Mouse (Mus musculus) thymus, postnatal 25 days (tissue): ENCODE measurements around the gene Gm20715.
"Not testable (repeated sequence)": the region's sequence is repeated elsewhere in the genome, so short reads cannot be mapped to it uniquely, and the experiment has no call there.

Experiments used
- DNase-seq: peaks from one replicate; pipeline ENCODE4 v3.0.0; 2022

The Gm20715 gene

GRCm38 (mm10) chr7:6410043-6410442 is at the start of gene Gm20715:
Gene Gm20715 (plus strand): TSS chr7:6410277.
- DNase-seq, result peak; percentile 67

DNA sequence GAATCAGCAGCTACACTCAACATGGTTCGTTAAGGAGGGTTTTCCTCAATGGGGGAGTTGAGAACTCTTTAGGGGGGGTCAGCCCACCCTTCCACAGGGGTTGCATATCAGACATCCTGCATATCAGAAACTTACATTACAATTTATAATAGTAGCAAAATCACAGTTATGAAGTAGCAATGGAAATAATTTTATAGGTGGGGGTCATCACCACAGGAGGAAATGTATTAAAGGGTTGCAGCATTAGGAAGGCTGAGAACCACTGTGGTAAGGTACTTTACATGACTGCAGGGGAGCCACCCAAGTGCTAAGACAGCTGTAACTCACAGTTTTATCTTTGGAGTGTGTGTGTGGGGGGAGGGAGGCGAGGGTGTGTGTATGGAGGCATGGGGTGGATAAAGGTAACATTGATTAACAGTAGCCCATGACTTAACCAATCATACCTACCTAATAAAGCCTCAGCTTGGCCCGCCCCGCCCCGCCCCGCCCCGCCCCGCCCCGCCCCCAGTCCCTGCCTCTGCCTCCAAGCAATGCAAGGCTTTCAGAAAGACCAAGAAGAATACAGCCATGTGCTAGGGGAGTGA is 49.5 kb upstream of the Gm20715 start:
- DNase-seq, result no peak

DNA sequence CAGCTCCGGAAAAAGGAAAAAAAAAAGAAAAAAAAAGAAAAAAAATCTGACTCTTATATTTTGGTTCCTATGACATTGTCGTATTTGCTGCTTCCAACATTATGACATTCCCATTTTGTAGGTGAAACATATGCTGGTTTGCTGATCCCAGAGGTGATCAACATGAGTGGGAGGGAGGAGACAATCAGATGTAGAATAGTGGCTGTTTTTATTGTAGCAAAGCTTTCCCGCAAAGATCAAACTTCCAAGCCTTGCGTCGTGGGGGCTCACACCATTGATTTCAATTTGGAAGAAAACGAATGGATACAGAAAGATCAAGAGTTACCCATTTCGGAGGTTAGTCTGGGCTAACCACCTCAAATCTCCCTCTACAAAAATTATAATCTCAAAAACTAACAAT is 48.3 kb upstream of the Gm20715 start:
- no peak for DNase-seq

DNA sequence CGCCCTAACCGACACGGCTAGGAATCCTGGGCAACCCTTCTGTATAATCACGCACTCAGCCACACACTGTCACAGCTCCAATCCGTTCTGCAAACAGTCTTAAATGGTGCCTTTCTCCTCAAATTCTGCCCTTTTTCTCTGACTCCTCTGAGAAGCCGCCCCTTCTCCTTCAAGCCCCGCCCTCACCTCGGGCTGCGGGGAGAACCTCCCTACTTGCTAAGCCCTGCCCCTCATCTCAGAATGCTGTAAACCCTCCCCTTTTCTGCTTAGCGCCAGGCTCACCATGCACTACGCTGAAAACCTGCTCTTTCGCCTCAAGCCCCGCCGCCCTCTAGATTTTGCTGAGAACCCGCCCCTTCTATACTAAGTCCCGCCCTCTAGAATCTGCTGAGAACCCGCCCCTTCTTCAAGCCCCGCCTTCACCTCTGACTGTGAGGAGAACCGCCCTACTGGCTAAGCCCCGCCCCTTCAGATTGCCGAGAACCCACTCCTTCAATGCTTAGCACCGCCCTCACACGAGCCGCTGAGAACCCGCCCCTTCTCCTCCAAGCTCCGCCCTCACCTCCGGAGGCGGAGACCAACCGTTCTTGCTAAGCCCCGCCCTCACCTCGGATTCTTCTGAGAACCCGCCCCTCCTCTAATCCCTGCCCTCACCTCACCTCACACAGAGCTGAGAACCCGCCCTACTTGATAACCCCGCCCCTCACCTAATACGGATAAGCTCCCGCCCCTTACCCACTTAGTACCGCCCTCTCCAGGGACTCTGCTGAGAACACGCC is 47.6 kb upstream of the Gm20715 start:
- DNase-seq, result peak; percentile 92

GRCm38 (mm10) chr7:6363047-6363488 is 47.0 kb upstream of the Gm20715 start, which contains the start of gene Zfp78:
Gene Zfp78 (plus strand): TSS chr7:6363280.
- peak; percentile 79 for DNase-seq

- no peak for DNase-seq
These were observed 45.3 kb upstream of the Gm20715 start for GRCm38 (mm10) chr7:6364761-6365160.

DNA sequence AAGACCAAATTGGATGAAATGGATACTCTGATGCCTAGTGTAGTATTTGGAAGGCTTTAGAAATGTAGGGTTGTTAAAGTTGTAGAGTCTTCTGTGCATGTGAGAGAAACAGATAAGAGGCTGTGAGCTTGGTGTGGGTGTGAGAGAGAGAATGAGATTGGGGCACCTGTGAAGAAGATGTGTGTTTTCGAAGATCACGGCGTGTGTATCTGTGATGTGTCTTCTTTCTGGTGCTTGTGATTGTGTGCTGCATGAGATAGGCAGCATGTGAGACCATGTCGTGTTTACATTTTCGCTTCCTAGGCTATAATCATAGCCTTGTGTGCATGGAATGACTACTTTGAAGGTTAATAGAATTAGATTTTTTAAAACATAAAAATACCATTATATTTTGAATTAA is 42.9 kb upstream of the Gm20715 start:
- no peak for DNase-seq

DNA sequence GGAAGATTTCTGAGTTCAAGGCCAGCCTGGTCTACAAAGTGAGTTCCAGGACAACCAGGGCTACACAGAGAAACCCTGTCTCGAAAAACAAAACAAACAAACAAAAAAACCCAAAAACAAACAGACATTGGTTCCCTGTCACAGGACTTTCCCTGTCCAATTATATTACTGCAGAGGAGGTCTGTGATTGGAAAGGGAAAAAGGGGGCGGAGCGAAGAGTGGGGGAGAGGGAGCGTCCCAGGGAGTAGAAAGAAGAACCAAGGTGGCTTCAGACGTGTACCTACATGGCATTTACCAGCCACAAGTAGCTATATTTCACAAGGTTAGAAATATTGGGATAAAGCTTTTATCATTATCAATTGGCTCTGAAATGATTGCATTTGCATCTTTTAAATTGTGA is 41.9 kb upstream of the Gm20715 start:
- not testable (repeated sequence) for DNase-seq

GRCm38 (mm10) chr7:6369460-6369859 is 40.6 kb upstream of the Gm20715 start:
- DNase-seq, result no peak

DNA sequence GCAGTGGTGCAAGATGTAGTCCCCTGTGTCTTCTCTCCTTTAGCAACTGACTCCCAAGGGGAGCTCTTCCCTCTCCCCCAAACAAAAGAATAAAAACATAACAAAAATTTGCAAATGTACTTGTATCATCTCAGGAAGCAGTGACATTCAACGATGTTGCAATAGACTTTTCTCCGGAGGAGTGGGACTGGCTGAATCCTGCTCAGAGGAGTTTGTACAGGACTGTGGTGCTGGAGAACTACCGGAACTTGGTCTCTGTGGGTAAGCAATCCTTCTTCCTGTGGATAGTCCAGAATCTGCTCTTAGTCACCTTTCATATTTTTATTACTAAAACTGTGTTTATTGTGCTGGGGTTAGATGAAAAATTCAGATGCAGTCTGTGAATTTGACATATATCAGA is 37.1 kb upstream of the Gm20715 start:
- DNase-seq, result no peak

DNA sequence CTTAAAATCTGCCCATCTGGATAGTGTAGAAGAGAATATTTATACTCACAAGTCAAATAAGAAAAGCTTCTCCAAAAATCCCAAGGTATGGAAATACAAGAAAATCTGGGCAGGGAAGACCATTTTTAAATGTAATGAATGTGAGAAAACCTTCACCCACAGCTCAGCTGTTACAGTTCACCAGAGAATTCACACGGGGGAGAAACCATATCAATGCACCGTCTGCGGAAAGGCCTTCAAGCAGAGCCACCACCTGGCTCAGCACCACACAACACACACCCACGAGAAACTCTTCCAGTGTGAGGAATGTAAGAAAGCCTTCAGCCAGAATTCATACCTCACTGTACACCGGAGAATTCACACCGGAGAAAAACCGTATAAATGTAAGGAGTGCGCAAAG is 31.6 kb upstream of the Gm20715 start:
- DNase-seq, result no peak

- DNase-seq, result no peak
These were observed 28.6 kb upstream of the Gm20715 start for GRCm38 (mm10) chr7:6381431-6381830.

- peak; percentile 93 for DNase-seq
These were observed 27.0 kb upstream of the Gm20715 start, which contains the start of gene Zfp28 for GRCm38 (mm10) chr7:6383044-6383455. Gene Zfp28 (plus strand): TSS chr7:6383295.

DNA sequence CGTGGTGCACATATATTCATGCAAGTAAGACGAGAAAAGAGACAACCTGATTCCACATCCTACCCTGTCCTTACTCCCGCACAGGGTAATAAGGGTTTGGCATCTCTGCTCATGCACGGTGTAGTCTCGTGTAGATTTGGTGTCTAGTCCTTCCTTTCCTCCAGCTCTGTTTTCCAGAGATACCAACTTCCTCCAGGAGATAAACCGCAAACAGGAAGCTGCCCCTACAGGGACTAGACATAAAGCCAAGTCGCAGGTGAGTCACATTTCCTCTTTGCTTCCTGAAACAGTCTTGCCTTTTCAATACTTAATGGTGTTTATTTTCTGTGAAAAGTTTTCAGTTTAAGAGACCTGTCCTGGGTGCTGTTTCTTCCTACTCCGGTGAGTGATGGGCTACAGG is 26.1 kb upstream of the Gm20715 start:
- DNase-seq, result no peak

DNA sequence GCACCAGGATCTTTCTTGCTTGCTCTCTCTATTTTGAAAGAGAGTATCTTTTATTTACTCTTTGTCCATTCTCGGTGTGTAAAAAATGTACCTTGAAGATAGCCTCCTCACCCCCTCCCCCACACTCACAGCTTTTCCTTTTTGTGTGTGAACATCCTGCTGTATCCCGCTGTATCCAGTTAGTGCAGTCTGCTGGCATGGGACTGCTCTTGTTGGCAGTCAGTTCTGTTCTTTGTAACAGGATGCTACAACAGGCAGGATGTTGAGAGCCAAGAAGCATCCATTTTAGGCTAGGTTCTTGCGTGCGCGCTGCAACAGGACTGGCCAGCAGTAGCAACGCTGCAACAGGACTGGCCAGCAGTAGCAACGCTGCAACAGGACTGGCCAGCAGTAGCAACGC is 23.1 kb upstream of the Gm20715 start:
- no peak for DNase-seq

- no peak for DNase-seq
These were observed 21.1 kb upstream of the Gm20715 start for GRCm38 (mm10) chr7:6388971-6389370.

GRCm38 (mm10) chr7:6389449-6389848 is 20.6 kb upstream of the Gm20715 start:
- DNase-seq, result no peak

- DNase-seq, result peak; percentile 54
These were observed 11.8 kb upstream of the Gm20715 start, which contains the start of gene Smim17 for GRCm38 (mm10) chr7:6397996-6398975. Gene Smim17 (plus strand): TSS chr7:6398715.

DNA sequence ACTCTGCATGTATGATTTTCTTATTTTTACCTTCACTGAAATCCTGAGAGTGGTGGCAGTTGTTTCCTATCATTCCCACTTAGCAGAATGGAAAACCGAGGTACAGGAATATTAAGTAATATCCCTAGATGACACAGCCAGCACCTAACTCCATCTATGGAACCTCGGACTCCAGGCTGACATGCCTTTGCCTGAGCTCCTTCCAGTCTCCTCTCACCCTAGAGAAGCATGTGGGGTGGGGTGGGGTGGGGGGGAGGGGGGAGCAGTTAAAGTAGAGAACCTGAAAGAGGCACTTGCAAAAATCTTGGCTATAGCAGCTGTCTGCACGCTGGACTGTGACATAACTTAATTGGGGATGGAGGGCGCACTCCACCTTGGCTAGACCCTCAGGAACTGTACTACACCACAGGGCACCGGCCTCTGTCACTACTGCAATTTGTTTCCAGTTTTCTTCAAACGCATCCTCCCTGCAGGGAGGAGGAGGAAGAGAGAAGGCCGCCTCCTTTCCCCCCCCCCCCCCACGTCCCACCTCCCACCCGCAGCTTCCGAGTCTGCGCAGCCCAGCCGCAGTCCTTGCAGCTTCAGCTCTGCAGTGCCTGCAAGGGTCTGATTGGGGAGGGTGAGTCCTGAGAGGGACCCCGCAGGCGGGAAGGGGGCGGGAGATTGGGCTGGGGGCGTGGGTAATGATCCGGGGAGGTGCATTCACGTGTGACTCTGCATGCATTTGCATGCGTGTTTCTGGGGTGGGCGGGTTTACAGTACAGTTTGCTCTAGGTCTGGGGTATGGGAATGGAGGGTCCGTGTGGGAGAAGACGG is 4.8 kb downstream of the Gm20715 start:
- DNase-seq, result no peak

DNA sequence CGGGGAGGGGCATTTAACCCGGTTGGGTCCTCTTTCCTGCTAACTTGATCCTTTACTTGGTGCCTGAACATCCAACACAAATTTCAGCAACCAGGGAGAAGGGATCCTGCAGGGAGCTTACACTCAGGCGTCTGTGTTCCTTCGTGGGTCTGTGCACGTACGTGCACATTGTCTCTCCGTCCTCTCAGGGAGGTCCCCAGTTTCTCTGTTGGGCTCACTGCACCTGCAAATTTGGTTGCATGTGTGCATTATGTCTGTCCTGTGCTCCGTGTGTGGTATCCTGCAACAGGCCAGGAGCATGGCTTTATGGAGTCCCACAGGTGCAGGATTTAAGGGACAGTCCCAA is 5.3 kb downstream of the Gm20715 start:
- no peak for DNase-seq

DNA sequence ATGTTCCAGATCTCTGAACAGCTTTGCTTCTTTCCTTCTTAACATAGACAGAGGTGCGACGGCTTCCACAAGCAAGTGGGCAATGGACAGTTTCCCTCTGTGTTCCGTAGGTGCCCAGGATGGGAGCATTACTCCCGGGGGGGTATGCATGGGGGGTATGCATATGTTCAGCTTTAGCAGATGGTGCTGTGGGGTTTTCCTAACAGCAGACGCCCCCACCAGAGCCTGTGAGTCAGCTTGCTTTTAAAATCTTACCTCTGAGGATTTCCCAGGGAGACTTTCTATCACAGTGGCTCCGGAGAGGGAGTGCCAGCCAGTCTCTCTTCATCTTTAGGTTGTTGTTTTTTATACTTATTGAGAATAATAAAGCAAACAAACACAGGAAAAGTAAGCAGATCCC is 9.8 kb downstream of the Gm20715 start:
- no peak for DNase-seq

GRCm38 (mm10) chr7:6429381-6429780 is 19.3 kb downstream of the Gm20715 start:
- no peak for DNase-seq
